Mouse (Mus musculus) midbrain, embryonic 13.5 days (tissue): ENCODE results near the gene Anapc4. TPM values are rescaled to one million over a fixed set of nuclear protein-coding genes. Genes with fewer than 3 reads are reported as not detected.

Experiments
- ATAC-seq: fragments of 200-750 bp; cut with Nextera tagmentation; 2 replicates; pipeline ENCODE4 v1.8.0; 2017; ENCODE audit warnings: mild to moderate bottlenecking, moderate TSS enrichment, moderate library complexity
- H3K27ac ChIP-seq: fragments of 300-500 bp; sonication (generic); 2 replicates; pipeline ENCODE4 v1.5.1; 2015; ENCODE audit warnings: inconsistent platforms, mild to moderate bottlenecking, moderate library complexity
- H3K27me3 ChIP-seq: fragments of 300-500 bp; sonication (generic); 2 replicates; pipeline ENCODE4 v1.6.1; 2015; ENCODE audit warnings: mild to moderate bottlenecking, inconsistent platforms
- H3K36me3 ChIP-seq: fragments of 300-500 bp; sonication (generic); 2 replicates; pipeline ENCODE4 v1.6.1; 2015; ENCODE audit warnings: mild to moderate bottlenecking, inconsistent platforms
- H3K4me1 ChIP-seq: fragments of 300-500 bp; sonication (generic); replicated peaks from 2 replicates; pipeline ENCODE4 v1.6.1; 2015; ENCODE audit warnings: inconsistent platforms
- H3K4me2 ChIP-seq: fragments of 300-500 bp; sonication (generic); replicated peaks from 2 replicates; pipeline ENCODE4 v1.6.1; 2015; ENCODE audit warnings: moderate library complexity, mild to moderate bottlenecking, inconsistent platforms
- H3K4me3 ChIP-seq: fragments of 300-500 bp; sonication (generic); replicated peaks from 2 replicates; pipeline ENCODE4 v1.5.1; 2015; ENCODE audit warnings: mild to moderate bottlenecking, inconsistent platforms
- H3K9ac ChIP-seq: fragments of 300-500 bp; sonication (generic); replicated peaks from 2 replicates; pipeline ENCODE4 v1.6.1; 2015; ENCODE audit warnings: mild to moderate bottlenecking, inconsistent platforms
- H3K9me3 ChIP-seq: fragments of 300-500 bp; sonication (generic); 2 replicates; pipeline ENCODE4 v1.6.1; 2016; ENCODE audit warnings: mild to moderate bottlenecking, inconsistent platforms
- WGBS: fragments of 180-500 bp; shearing (Covaris S2); methylation state at CpG from one replicate; pipeline ENCODE4 v1.1.7; 2015; 5-methylcytosine and 5-hydroxymethylcytosine counted together
- polyA plus RNA-seq: library from polyadenylated mRNA; unstranded; fragments of >200 nt; fragmentation: Nextera tagmentation; extraction: Ambion mirVana; gene quantifications from 2 replicates; pipeline ENCODE4 v1.2.1, GENCODE M21; 2015

Anapc4 gene
- polyA plus RNA-seq, result 116 and 131 TPM in 2 replicates

DNA sequence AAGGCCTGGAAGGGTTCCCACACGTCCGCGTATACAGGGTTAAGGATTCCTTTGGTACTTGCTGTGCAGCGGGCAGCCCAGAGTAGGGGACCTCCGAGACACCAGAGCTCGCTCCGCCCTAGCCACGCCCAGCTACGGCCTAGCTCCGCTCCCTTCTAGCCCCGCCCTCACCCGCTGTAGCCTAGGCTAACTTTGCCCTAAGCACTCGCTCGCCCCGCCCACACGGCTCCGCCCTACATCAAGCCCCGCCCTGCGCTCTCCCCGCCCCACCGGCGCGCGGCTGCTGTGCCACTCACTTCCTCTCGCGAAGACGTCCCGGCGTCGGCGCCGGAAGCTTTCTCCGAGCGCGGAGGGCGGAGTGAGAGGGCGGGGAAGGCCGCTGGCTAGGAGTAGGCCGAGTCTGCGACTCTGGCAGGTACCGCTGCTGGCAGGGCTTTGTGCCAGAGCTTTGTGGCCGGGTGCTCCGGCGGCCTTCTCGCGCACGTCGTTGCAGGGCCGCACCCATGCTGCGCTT, at the start of gene Anapc4:
Anapc4 (plus strand) TSS at position 252 of the 514 bp plus-strand sequence.
- H3K4me3 ChIP-seq, result peak within 1 kb of the TSS; percentile 82
- under 1% methylated on average over 50 of the region's 50 CpGs for WGBS
- peak within 1 kb of the TSS; percentile 88 for H3K27ac ChIP-seq
- no peaks in the 10 kb centered on the region for H3K27me3 ChIP-seq
- H3K36me3 ChIP-seq, result peaks cover 10% of the 10 kb centered on the region
- no peaks in the 10 kb centered on the region for H3K9me3 ChIP-seq
- peak within 1 kb of the TSS; percentile 87 for H3K4me2 ChIP-seq
- peak; percentile 99 for ATAC-seq
- H3K4me1 ChIP-seq, result peaks cover 25% of the 10 kb centered on the region
- peak within 1 kb of the TSS; percentile 90 for H3K9ac ChIP-seq

DNA sequence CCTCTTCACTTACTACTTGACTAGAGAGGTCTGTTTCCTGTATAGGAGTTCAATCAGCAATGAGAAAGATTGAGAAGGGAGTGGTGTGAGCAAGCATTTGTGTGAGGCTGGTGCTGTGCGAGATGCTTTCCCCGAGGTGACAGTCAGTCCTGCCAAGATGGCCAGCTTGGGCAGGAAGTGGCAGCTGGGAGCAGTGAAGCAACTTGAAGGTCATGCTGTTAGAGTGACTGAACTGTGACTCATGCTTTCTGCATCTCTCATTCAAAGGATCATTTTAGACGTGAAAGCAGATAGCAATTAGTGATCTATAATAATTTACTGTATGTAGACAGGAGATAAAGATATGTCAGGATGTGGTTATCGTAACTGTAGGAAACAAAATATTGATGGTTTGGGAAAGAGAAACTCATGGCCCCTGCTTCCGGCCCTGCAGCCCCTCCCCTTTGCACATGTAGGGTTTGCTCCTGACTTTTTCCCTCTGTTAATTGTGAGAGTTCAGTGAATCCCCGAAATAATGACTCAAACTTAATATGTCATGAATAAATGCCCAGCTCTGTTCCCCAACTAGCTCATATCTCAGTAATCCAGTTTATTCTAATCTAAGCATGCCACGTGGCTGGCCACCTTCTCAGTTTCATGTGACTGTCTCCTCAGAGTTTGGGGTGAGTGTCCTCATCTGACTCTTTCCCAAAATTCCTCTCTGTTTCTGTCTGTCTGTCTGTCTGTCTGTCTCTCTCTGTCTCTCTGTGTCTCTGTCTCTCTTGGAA, 47.1 kb upstream of the Anapc4 start:
- no peak for ATAC-seq
- no peak overlapping the region for H3K4me3 ChIP-seq
- H3K4me1 ChIP-seq, result no peaks in the 10 kb centered on the region
- H3K4me2 ChIP-seq, result no peak overlapping the region
- H3K27ac ChIP-seq, result no peak overlapping the region
- H3K9ac ChIP-seq, result no peak overlapping the region
- no peaks in the 10 kb centered on the region for H3K9me3 ChIP-seq
- peaks cover 24% of the 10 kb centered on the region for H3K36me3 ChIP-seq
- WGBS, result 90% methylated on average over 7 of the region's 7 CpGs
- H3K27me3 ChIP-seq, result no peaks in the 10 kb centered on the region

DNA sequence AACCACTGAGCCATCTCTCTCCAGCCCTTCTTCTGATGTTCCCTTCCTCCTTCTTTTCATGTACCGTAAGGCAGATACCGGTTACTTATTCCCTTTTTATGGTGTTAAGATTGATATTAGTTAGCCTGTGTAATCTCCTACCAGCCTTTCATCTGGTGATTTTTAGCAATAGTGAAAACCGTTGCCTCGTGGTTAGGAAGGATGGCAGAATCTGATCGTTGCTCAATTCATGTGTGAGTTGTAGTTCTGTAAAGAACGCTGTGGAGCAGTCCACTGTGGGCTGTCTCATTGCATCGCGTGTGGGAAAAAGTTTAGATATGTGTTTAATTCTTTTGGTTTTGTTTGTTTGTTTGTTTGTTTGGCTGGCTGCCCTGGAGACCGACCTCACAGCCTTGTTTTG, 40.6 kb upstream of the Anapc4 start:
- H3K9me3 ChIP-seq, result no peaks in the 10 kb centered on the region
- H3K36me3 ChIP-seq, result peaks cover 40% of the 10 kb centered on the region
- no peak overlapping the region for H3K4me3 ChIP-seq
- H3K27me3 ChIP-seq, result no peaks in the 10 kb centered on the region
- no peaks in the 10 kb centered on the region for H3K4me1 ChIP-seq
- whole genome bisulfite sequencing, result 97% methylated on average over 9 of the region's 9 CpGs
- no peak overlapping the region for H3K9ac ChIP-seq
- no peak for ATAC-seq
- no peak overlapping the region for H3K27ac ChIP-seq
- H3K4me2 ChIP-seq, result no peak overlapping the region

GRCm38 (mm10) chr5:52794109-52794508, 39.7 kb upstream of the Anapc4 start:
- Histone ChIP-seq H3K27me3 (no peaks in the 10 kb centered on the region), H3K4me1 (no peaks in the 10 kb centered on the region), H3K4me3 (no peak overlapping the region), H3K36me3 (peaks cover 41% of the 10 kb centered on the region), H3K4me2 (no peak overlapping the region), H3K9me3 (no peaks in the 10 kb centered on the region), H3K9ac (no peak overlapping the region), H3K27ac (no peak overlapping the region)
- 90% methylated on average over 9 of the region's 9 CpGs for WGBS
- ATAC-seq, result no peak

- WGBS, result 93% methylated on average over 12 of the region's 12 CpGs
- no peak overlapping the region for H3K27ac ChIP-seq
- ATAC-seq, result no peak
- H3K36me3 ChIP-seq, result peaks cover 45% of the 10 kb centered on the region
- H3K4me2 ChIP-seq, result no peak overlapping the region
- H3K27me3 ChIP-seq, result no peaks in the 10 kb centered on the region
- no peaks in the 10 kb centered on the region for H3K9me3 ChIP-seq
- no peak overlapping the region for H3K4me3 ChIP-seq
- H3K4me1 ChIP-seq, result no peaks in the 10 kb centered on the region
- H3K9ac ChIP-seq, result no peak overlapping the region
Measured at GRCm38 (mm10) chr5:52799274-52799985, 34.4 kb upstream of the Anapc4 start.

GRCm38 (mm10) chr5:52805801-52806200, 28.0 kb upstream of the Anapc4 start:
- Histone ChIP-seq H3K27ac (no peak overlapping the region), H3K9ac (no peak overlapping the region), H3K36me3 (peaks cover 32% of the 10 kb centered on the region), H3K4me3 (no peak overlapping the region), H3K27me3 (no peaks in the 10 kb centered on the region), H3K4me2 (no peak overlapping the region), H3K4me1 (no peaks in the 10 kb centered on the region), H3K9me3 (no peaks in the 10 kb centered on the region)
- ATAC-seq, result no peak
- WGBS, result 83% methylated on average over 4 of the region's 4 CpGs

DNA sequence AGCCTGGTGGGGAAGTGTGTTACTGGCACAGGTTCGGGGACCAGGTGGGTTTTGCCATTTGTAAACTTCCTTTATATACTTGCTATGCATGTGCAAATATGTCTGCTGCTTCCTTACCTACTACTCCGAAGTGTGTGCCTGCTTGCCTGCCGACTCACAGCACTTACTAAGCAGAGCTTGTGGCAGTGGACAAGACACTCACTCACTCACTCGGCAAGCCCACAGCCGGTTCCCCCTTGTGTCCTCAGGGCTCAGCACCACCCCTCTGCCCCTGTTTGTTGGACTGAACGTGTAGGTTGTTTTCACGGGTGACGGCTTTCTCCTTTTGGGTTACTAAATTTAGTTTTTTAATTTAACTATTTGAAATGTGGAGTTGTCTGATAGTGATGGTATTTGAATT, 27.5 kb upstream of the Anapc4 start:
- Histone ChIP-seq H3K4me2 (no peak overlapping the region), H3K27ac (no peak overlapping the region), H3K4me3 (no peak overlapping the region), H3K36me3 (peaks cover 32% of the 10 kb centered on the region), H3K9me3 (no peaks in the 10 kb centered on the region), H3K9ac (no peak overlapping the region), H3K4me1 (no peaks in the 10 kb centered on the region), H3K27me3 (no peaks in the 10 kb centered on the region)
- 81% methylated on average over 8 of the region's 8 CpGs for WGBS
- no peak for ATAC-seq

DNA sequence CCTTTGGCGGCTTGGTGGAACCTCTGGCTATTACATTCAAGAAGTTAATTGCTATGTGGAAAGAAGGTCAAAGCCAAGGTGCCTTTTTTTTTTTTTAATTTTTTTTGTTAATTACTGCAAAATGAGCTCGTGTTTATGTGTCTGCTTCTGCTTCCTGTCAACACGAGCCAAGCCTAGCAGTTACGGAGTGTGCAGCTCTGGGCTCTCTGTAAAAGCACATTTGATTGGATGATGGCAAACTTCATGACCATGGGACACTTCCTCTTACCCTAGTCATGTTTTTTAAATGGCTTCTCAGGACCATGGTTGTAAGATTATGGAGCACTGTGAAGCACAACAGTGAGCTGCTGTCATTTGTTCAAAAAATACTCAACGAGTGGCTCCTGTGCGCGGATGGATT, 26.8 kb upstream of the Anapc4 start:
- ATAC-seq, result no peak
- no peak overlapping the region for H3K4me2 ChIP-seq
- H3K27me3 ChIP-seq, result no peaks in the 10 kb centered on the region
- H3K36me3 ChIP-seq, result peaks cover 32% of the 10 kb centered on the region
- no peak overlapping the region for H3K27ac ChIP-seq
- H3K4me1 ChIP-seq, result no peaks in the 10 kb centered on the region
- H3K9me3 ChIP-seq, result no peaks in the 10 kb centered on the region
- no peak overlapping the region for H3K4me3 ChIP-seq
- WGBS, result 92% methylated on average over 7 of the region's 7 CpGs
- no peak overlapping the region for H3K9ac ChIP-seq

DNA sequence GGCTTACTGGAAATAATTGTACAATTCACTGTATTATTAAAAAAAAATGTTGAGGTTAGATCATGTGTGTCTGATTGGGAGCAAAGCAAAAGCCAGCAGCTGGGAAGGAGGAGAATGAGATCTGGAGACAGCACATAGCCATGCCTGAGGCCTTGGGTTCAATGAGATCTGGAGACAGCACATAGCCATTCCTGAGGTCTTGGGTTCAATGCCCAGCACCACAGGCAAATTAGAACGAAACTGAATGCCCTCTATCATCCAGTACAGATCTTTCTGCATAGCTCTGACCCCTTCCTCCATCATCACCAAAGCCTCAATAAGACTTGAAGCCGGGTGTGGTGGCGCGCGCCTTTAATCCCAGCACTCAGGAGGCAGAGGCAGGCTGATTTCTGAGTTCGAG, 23.4 kb upstream of the Anapc4 start:
- Histone ChIP-seq H3K9ac (no peak overlapping the region), H3K27me3 (no peaks in the 10 kb centered on the region), H3K9me3 (no peaks in the 10 kb centered on the region), H3K36me3 (peaks cover 30% of the 10 kb centered on the region), H3K27ac (no peak overlapping the region), H3K4me2 (no peak overlapping the region), H3K4me3 (no peak overlapping the region), H3K4me1 (no peaks in the 10 kb centered on the region)
- no peak for ATAC-seq
- WGBS, result 96% methylated on average over 6 of the region's 6 CpGs

DNA sequence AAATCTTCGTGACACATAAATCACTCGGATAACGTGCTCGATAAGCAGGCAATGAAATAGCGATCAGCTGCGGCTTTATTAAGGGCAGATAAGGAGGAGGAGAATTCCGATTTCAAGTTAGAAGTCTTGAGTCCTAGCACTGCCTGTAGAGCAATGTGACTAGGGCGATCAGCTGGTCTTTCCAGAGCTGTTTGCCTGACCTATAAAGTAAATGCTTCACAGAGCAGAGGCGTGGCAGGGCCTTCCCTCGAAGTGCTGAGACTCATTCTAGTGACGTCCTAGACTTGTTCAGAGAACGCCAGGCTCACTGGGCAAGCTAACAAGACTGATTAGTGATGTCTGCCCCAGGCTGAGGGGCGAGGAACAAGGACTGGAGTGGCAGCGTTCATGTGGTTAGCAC, 22.8 kb upstream of the Anapc4 start:
- H3K27ac ChIP-seq, result no peak overlapping the region
- H3K4me3 ChIP-seq, result no peak overlapping the region
- WGBS, result 95% methylated on average over 14 of the region's 14 CpGs
- no peak overlapping the region for H3K9ac ChIP-seq
- H3K4me2 ChIP-seq, result no peak overlapping the region
- H3K36me3 ChIP-seq, result peaks cover 31% of the 10 kb centered on the region
- H3K4me1 ChIP-seq, result no peaks in the 10 kb centered on the region
- H3K27me3 ChIP-seq, result no peaks in the 10 kb centered on the region
- H3K9me3 ChIP-seq, result no peaks in the 10 kb centered on the region
- no peak for ATAC-seq

- H3K4me1 ChIP-seq, result no peaks in the 10 kb centered on the region
- H3K4me2 ChIP-seq, result no peak overlapping the region
- H3K4me3 ChIP-seq, result no peak overlapping the region
- H3K9me3 ChIP-seq, result no peaks in the 10 kb centered on the region
- H3K27ac ChIP-seq, result no peak overlapping the region
- no peaks in the 10 kb centered on the region for H3K27me3 ChIP-seq
- ATAC-seq, result no peak
- no peak overlapping the region for H3K9ac ChIP-seq
- peaks cover 35% of the 10 kb centered on the region for H3K36me3 ChIP-seq
- WGBS, result 92% methylated on average over 10 of the region's 10 CpGs
Measured at GRCm38 (mm10) chr5:52812456-52812855, 21.4 kb upstream of the Anapc4 start.

GRCm38 (mm10) chr5:52813312-52813711, 20.5 kb upstream of the Anapc4 start:
- H3K4me1 ChIP-seq, result no peaks in the 10 kb centered on the region
- no peak for ATAC-seq
- H3K4me2 ChIP-seq, result no peak overlapping the region
- H3K9me3 ChIP-seq, result no peaks in the 10 kb centered on the region
- 95% methylated on average over 7 of the region's 7 CpGs for WGBS
- no peaks in the 10 kb centered on the region for H3K27me3 ChIP-seq
- H3K4me3 ChIP-seq, result no peak overlapping the region
- H3K27ac ChIP-seq, result no peak overlapping the region
- H3K36me3 ChIP-seq, result peaks cover 30% of the 10 kb centered on the region
- no peak overlapping the region for H3K9ac ChIP-seq
